Mouse (Mus musculus) cortical plate, adult 2 months (tissue): ENCODE measurements at regions not wholly inside any gene's neighbourhood (a gene's known extent, or its start where the extent isn't known, plus 50 kb on each side); places are given as distances from the start of the nearest gene placed in this dataset.

ENCODE experiments used
- CTCF ChIP-seq: fragments of 200-500 bp; IDR thresholded peaks from 2 replicates; pipeline ENCODE4 v1.5.1; 2011; ENCODE audit warnings: mild to moderate bottlenecking, control low read depth, low read length; ENCODE audit not compliant: insufficient read depth; ENCODE audit errors: extremely low read depth
- POLR2A ChIP-seq: fragments of 200-500 bp; IDR thresholded peaks from 2 replicates; pipeline ENCODE4 v1.6.1; 2011; ENCODE audit warnings: mild to moderate bottlenecking, low read length, control low read depth; ENCODE audit not compliant: insufficient read depth; ENCODE audit errors: extremely low read depth

DNA sequence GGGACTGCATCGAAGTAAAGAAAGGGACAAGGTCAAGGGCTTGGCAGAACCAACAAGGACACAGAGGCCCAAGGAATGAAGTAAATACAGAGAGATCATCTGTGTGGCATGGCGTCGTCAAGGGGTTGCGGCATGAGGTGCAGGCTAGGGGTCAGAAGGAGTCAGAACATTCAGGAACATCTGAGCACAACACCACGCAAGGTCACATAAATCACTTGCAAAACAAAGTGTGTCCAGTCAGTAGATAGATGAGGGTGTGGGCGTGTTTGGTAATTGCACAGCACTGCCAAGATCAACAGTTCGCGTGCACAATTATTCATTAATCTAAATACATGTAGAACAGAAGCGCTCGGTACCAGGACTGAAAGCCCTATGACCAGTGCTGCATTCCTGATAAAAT lies 52.0 kb upstream of the Zfp648 start:
- no peak for TF ChIP-seq CTCF
- no peak for TF ChIP-seq POLR2A
